ENCODE assay signal across 8 mouse cellular contexts in genomic region chr5:121824121-121824520, GRCm38 (mm10). TPM values are rescaled to one million over a fixed set of nuclear protein-coding genes. Genes with fewer than 3 reads are reported as not detected.
A peak's percentile ranks its signal among the peaks of the same experiment; 100 is the strongest.
DNase-seq lines count a peak whose midpoint lies in the region; ATAC-seq and TF ChIP-seq lines count a peak whose summit lies in the region.

No protein-coding gene starts in this region.

- peaks cover 19% of the 10 kb centered on the region for H3K36me3 ChIP-seq in liver, embryonic 16.5 days (ENCODE audit: control insufficient read depth, insufficient read depth)
- peaks cover 30% of the 10 kb centered on the region for H3K36me3 ChIP-seq in thymus, adult 2 months (ENCODE audit: control insufficient read depth, insufficient read depth, low read length)

- H3K9me3 ChIP-seq in liver, embryonic 16.5 days (replicated peaks; ENCODE audit: control insufficient read depth, low read length): no peaks in the 10 kb centered on the region

- no peak overlapping the region for H3K4me3 ChIP-seq in bone marrow, adult 2 months (replicated peaks; ENCODE audit: control insufficient read depth, low read depth, low read length)
- H3K4me3 ChIP-seq in liver, embryonic 16.5 days (ENCODE audit: low read depth, low read length): no peak overlapping the region
- no peak overlapping the region for H3K4me3 ChIP-seq in thymus, adult 2 months (ENCODE audit: control insufficient read depth, insufficient read depth, low read length)

- 31% methylated on average over 4 of the region's 4 CpGs for WGBS in bone marrow, adult 2 months
- WGBS in liver, embryonic 16.5 days (ENCODE audit: insufficient replicate concordance): 52% methylated on average over 4 of the region's 4 CpGs
- 74% methylated on average over 4 of the region's 4 CpGs for WGBS in thymus, adult 2 months

- H3K27me3 ChIP-seq in liver, embryonic 16.5 days (ENCODE audit: control insufficient read depth, insufficient read depth, low read depth, low read length): no peaks in the 10 kb centered on the region
- no peaks in the 10 kb centered on the region for H3K27me3 ChIP-seq in thymus, adult 2 months (ENCODE audit: control insufficient read depth, insufficient read depth, low read length)

- peaks cover 3% of the 10 kb centered on the region; the same call in 1 of the 2 replicates for H3K4me1 ChIP-seq in bone marrow, adult 2 months (ENCODE audit: control insufficient read depth, insufficient read depth, low read length)
- H3K4me1 ChIP-seq in liver, embryonic 16.5 days (ENCODE audit: control insufficient read depth, low read depth, low read length): peaks cover 11% of the 10 kb centered on the region
- peaks cover 18% of the 10 kb centered on the region; the same call in 1 of the 2 replicates for H3K4me1 ChIP-seq in thymus, adult 2 months (replicated peaks; ENCODE audit: control insufficient read depth, insufficient read depth, low read length)

- H3K9ac ChIP-seq in liver, embryonic 16.5 days (ENCODE audit: low read depth, low read length): no peak overlapping the region

- TF ChIP-seq CTCF in bone marrow, adult 2 months (IDR thresholded peaks at IDR 0.05; ENCODE audit: control insufficient read depth, insufficient read depth, low read length): no peak
- no peak for TF ChIP-seq CTCF in thymus, adult 2 months (IDR thresholded peaks at IDR 0.05; ENCODE audit: borderline replicate concordance, control insufficient read depth, extremely low read depth, insufficient read depth, low read length, poor library complexity)

- no peak for TF ChIP-seq POLR2A in bone marrow, adult 2 months (IDR thresholded peaks at IDR 0.05; ENCODE audit: borderline replicate concordance, control insufficient read depth, low read depth, low read length)
- no peak for TF ChIP-seq POLR2A in thymus, adult 2 months (IDR thresholded peaks at IDR 0.05; ENCODE audit: control insufficient read depth, extremely low read depth, insufficient read depth, low read length, poor library complexity)

- ATAC-seq in hematopoietic stem cell, adult 5-6 weeks (replicated peaks in 1 of 2; ENCODE audit: insufficient read depth in 1 of 2, low FRiP score in 2 of 2, low TSS enrichment in 1 of 2, low read depth in 1 of 2, poor library complexity in 2 of 2, severe bottlenecking in 2 of 2): peak; percentile 61 to 72
- peak; percentile 48 for ATAC-seq in liver, embryonic 16.5 days (ENCODE audit: low read depth)

- H3K27ac ChIP-seq in bone marrow, adult 2 months (ENCODE audit: control insufficient read depth, insufficient read depth, low read depth, low read length, poor library complexity): peak overlapping the region; percentile 26
- peak overlapping the region; percentile 55; the same call in 1 of the 2 replicates for H3K27ac ChIP-seq in liver, embryonic 16.5 days (ENCODE audit: low read length)
- no peak overlapping the region for H3K27ac ChIP-seq in thymus, adult 2 months (ENCODE audit: control insufficient read depth, insufficient read depth, low read length)

- peak; percentile 59 for DNase-seq in adrenal gland, postnatal 10 days
- DNase-seq in adrenal gland, adult 2 months: no peak
- no peak for DNase-seq in thymus, adult 2 months
- no peak for DNase-seq in left cerebral cortex, adult 8-10 months (ENCODE audit: low spot score in 2 of 2)
- no peak for DNase-seq in right cerebral cortex, postnatal 36 days (ENCODE audit: low spot score in 2 of 2)

- no peak overlapping the region for H3K4me2 ChIP-seq in liver, embryonic 16.5 days (ENCODE audit: low read depth, low read length)

RNA-seq across cellular contexts. Expression of gene Sh2b3, which starts 13.3 kb away (rescaled TPM):
- total RNA-seq in adrenal gland, postnatal 10 days (2021): 10 to 100 TPM; 37.0 to 41.7 TPM
- total RNA-seq in adrenal gland, adult 2 months (2021): 10 to 100 TPM; 28.8 to 32.1 TPM
- polyA plus RNA-seq in adrenal gland, adult 2 months (2012; rRNA removed): 138 and 147 TPM in 2 replicates
- polyA plus RNA-seq in bone marrow, adult 2 months (2011; ENCODE audit: insufficient read depth, insufficient read length, low replicate concordance, missing spikeins): 17.1 and 36.8 TPM in 2 replicates
- total RNA-seq in hematopoietic stem cell, adult 5-6 weeks (2017): 18.6 and 23.2 TPM in 2 replicates
- 5.1 and 6.1 TPM in 2 replicates for polyA plus RNA-seq in liver, embryonic 16.5 days (2015; fragmentation: Nextera tagmentation; extraction: Ambion mirVana)
- 48.3 and 80.5 TPM in 2 replicates for polyA plus RNA-seq in thymus, adult 2 months (2012; rRNA removed)
- total RNA-seq in left cerebral cortex, adult 8-10 months (2022): 10 to 100 TPM; 17.9 to 22.1 (median 19.9) TPM

RNA-seq across cellular contexts. Expression of gene Pheta1, which starts 24.7 kb away (rescaled TPM):
- total RNA-seq in adrenal gland, postnatal 10 days (2021): 10 to 100 TPM; 10.1 to 10.6 TPM
- 1 to 10 TPM; 5.6 to 9.2 TPM for total RNA-seq in adrenal gland, adult 2 months (2021)
- 24.3 and 27.4 TPM in 2 replicates for polyA plus RNA-seq in adrenal gland, adult 2 months (2012; rRNA removed)
- 2.6 and 6.7 TPM in 2 replicates for polyA plus RNA-seq in bone marrow, adult 2 months (2011; ENCODE audit: insufficient read depth, insufficient read length, low replicate concordance, missing spikeins)
- total RNA-seq in hematopoietic stem cell, adult 5-6 weeks (2017): 3.3 and 4.2 TPM in 2 replicates
- 3.9 and 4.0 TPM in 2 replicates for polyA plus RNA-seq in liver, embryonic 16.5 days (2015; fragmentation: Nextera tagmentation; extraction: Ambion mirVana)
- 23.3 and 25.3 TPM in 2 replicates for polyA plus RNA-seq in thymus, adult 2 months (2012; rRNA removed)
- total RNA-seq in left cerebral cortex, adult 8-10 months (2022): 10 to 100 TPM in 2 of 4 experiments, 1 to 10 TPM in 2; 9.3 to 11.0 (median 9.7) TPM
